Mouse (Mus musculus) CH12.LX (cell line): ENCODE data around the gene Jhy. TPM values are rescaled to one million over a fixed set of nuclear protein-coding genes. Genes with fewer than 3 reads are reported as not detected.

Experiments
- DNase-seq: peaks from one replicate; pipeline ENCODE4 v3.0.0-alpha.2; 2013; ENCODE audit errors: extremely low read depth
- H3K27ac ChIP-seq: 2 replicates; pipeline ENCODE4 v1.5.1; 2012; ENCODE audit warnings: low read depth, mild to moderate bottlenecking, control low read depth, moderate library complexity; ENCODE audit not compliant: insufficient read depth
- H3K27me3 ChIP-seq: replicated peaks from 2 replicates; pipeline ENCODE3; 2012; ENCODE audit warnings: inconsistent platforms
- H3K36me3 ChIP-seq, 2 experiments: replicated peaks in 1 of 2; 2 replicates each; pipeline versions ENCODE3 to v1.6.1; 2012; ENCODE audit warnings: inconsistent platforms in 1 of 2, low read length in 1 of 2, mild to moderate bottlenecking in 1 of 2, mixed read lengths in 1 of 2, moderate library complexity in 1 of 2; ENCODE audit not compliant: control insufficient read depth in 1 of 2, insufficient read depth in 1 of 2
- H3K4me1 ChIP-seq, 2 experiments: 2 replicates each; pipeline ENCODE4 v1.6.1; 2012; ENCODE audit warnings: inconsistent platforms in 1 of 2, moderate library complexity in 1 of 2; ENCODE audit not compliant: insufficient read depth in 2 of 2, control insufficient read depth in 1 of 2
- H3K4me2 ChIP-seq: 2 replicates; pipeline ENCODE4 v1.6.1; 2012; ENCODE audit warnings: low read depth, mild to moderate bottlenecking, control low read depth; ENCODE audit not compliant: poor library complexity, insufficient read depth, severe bottlenecking
- H3K4me3 ChIP-seq, 3 experiments: fragments of 150-350 bp in 1 of 3; sonication (generic) in 1 of 3; replicated peaks in 1 of 3; 2 replicates each; pipeline versions ENCODE3 to v1.5.1; 2011 to 2012; ENCODE audit warnings: low read depth in 2 of 3, low read length in 2 of 3, mild to moderate bottlenecking in 2 of 3, moderate library complexity in 2 of 3, control low read depth in 1 of 3, improper control_type of control experiment in 1 of 3, inconsistent platforms in 1 of 3, mixed read lengths in 1 of 3; ENCODE audit not compliant: poor library complexity in 1 of 3
- H3K79me2 ChIP-seq: replicated peaks from 2 replicates; pipeline ENCODE4 v1.6.1; 2012; ENCODE audit warnings: mild to moderate bottlenecking, moderate library complexity; ENCODE audit not compliant: control insufficient read depth, poor library complexity, insufficient read depth, severe bottlenecking; ENCODE audit errors: extremely low read depth
- H3K9ac ChIP-seq: 2 replicates; pipeline ENCODE4 v1.6.1; 2012; ENCODE audit warnings: low read depth, mild to moderate bottlenecking, control low read depth, moderate library complexity; ENCODE audit not compliant: insufficient read depth
- H3K9me3 ChIP-seq: replicated peaks from 2 replicates; pipeline ENCODE3; 2012; ENCODE audit warnings: low read length, inconsistent platforms, mixed read lengths
- CHD2 ChIP-seq: IDR thresholded peaks from 2 replicates; pipeline ENCODE4 v1.6.1; 2011; ENCODE audit warnings: low read length, improper control_type of control experiment
- EP300 ChIP-seq: IDR thresholded peaks from 2 replicates; pipeline ENCODE4 v1.6.1; 2011; ENCODE audit warnings: low read length, improper control_type of control experiment
- ETS1 ChIP-seq: conservative IDR thresholded peaks from 2 replicates; pipeline ENCODE4 v1.6.1; 2012; ENCODE audit warnings: low read depth, mild to moderate bottlenecking, inconsistent platforms, low read length, improper control_type of control experiment, moderate library complexity
- GABPA ChIP-seq: IDR thresholded peaks from 2 replicates; pipeline ENCODE4 v1.6.1; 2012; ENCODE audit warnings: low read depth, low read length, improper control_type of control experiment, inconsistent platforms; ENCODE audit not compliant: insufficient replicate concordance
- HCFC1 ChIP-seq: IDR thresholded peaks from 2 replicates; pipeline ENCODE4 v1.6.1; 2012; ENCODE audit warnings: low read depth, mild to moderate bottlenecking, inconsistent platforms, low read length, improper control_type of control experiment
- JUN ChIP-seq: IDR thresholded peaks from 2 replicates; pipeline ENCODE4 v1.6.1; 2011; ENCODE audit warnings: low read depth, mild to moderate bottlenecking, low read length, improper control_type of control experiment, moderate library complexity; ENCODE audit not compliant: insufficient read depth
- JUND ChIP-seq: conservative IDR thresholded peaks from 2 replicates; pipeline ENCODE4 v1.6.1; 2011; ENCODE audit warnings: low read depth, low read length, improper control_type of control experiment
- KAT2A ChIP-seq: IDR thresholded peaks from 2 replicates; pipeline ENCODE4 v1.6.1; 2012; ENCODE audit warnings: low read length, improper control_type of control experiment, inconsistent platforms; ENCODE audit not compliant: insufficient replicate concordance
- MAFK ChIP-seq: IDR thresholded peaks from 2 replicates; pipeline ENCODE4 v1.6.1; 2011; ENCODE audit warnings: low read length, improper control_type of control experiment; ENCODE audit not compliant: insufficient replicate concordance
- MAX ChIP-seq: IDR thresholded peaks from 2 replicates; pipeline ENCODE4 v1.6.1; 2011; ENCODE audit warnings: low read length, improper control_type of control experiment
- MEF2A ChIP-seq: IDR thresholded peaks from 2 replicates; pipeline ENCODE4 v1.6.1; 2014; ENCODE audit warnings: low read depth, mild to moderate bottlenecking, inconsistent platforms, low read length, improper control_type of control experiment, borderline replicate concordance
- MYC ChIP-seq: IDR thresholded peaks from 2 replicates; pipeline ENCODE4 v1.6.1; 2011; ENCODE audit warnings: low read depth, mild to moderate bottlenecking, improper control_type of control experiment, low read length
- NELFE ChIP-seq: IDR thresholded peaks from 2 replicates; pipeline ENCODE4 v1.6.1; 2011; ENCODE audit warnings: low read depth, low read length, improper control_type of control experiment
- PAX5 ChIP-seq: IDR thresholded peaks from 2 replicates; pipeline ENCODE4 v1.6.1; 2012; ENCODE audit warnings: low read length, inconsistent platforms, mixed read lengths
- POLR2A ChIP-seq: IDR thresholded peaks from 2 replicates; pipeline ENCODE4 v1.6.1; 2011; ENCODE audit warnings: low read depth, mild to moderate bottlenecking, improper control_type of control experiment, low read length
- POLR2AphosphoS2 ChIP-seq: IDR thresholded peaks from 2 replicates; pipeline ENCODE4 v1.6.1; 2011; ENCODE audit warnings: low read depth, low read length, improper control_type of control experiment
- RAD21 ChIP-seq: IDR thresholded peaks from 2 replicates; pipeline ENCODE4 v1.6.1; 2011; ENCODE audit warnings: low read depth, mild to moderate bottlenecking, low read length, improper control_type of control experiment, moderate library complexity
- SIN3A ChIP-seq: IDR thresholded peaks from 2 replicates; pipeline ENCODE4 v1.6.1; 2012; ENCODE audit warnings: low read length, improper control_type of control experiment, inconsistent platforms
- TBP ChIP-seq: conservative IDR thresholded peaks from 2 replicates; pipeline ENCODE4 v1.6.1; 2011; ENCODE audit warnings: low read depth, low read length, improper control_type of control experiment
- TCF12 ChIP-seq: IDR thresholded peaks from 2 replicates; pipeline ENCODE4 v1.6.1; 2014; ENCODE audit warnings: low read depth, mild to moderate bottlenecking, inconsistent platforms, low read length, improper control_type of control experiment
- USF1 ChIP-seq: IDR thresholded peaks from 2 replicates; pipeline ENCODE4 v1.6.1; 2014; ENCODE audit warnings: low read depth, mild to moderate bottlenecking, inconsistent platforms, low read length, improper control_type of control experiment
- ZC3H11A ChIP-seq: IDR thresholded peaks from 2 replicates; pipeline ENCODE4 v1.6.1; 2012; ENCODE audit warnings: low read depth, mild to moderate bottlenecking, inconsistent platforms, low read length, improper control_type of control experiment
- ZKSCAN1 ChIP-seq: IDR thresholded peaks from 2 replicates; pipeline ENCODE4 v1.6.1; 2012; ENCODE audit warnings: low read depth, inconsistent platforms, low read length, improper control_type of control experiment, borderline replicate concordance
- ZMIZ1 ChIP-seq: IDR thresholded peaks from 2 replicates; pipeline ENCODE4 v1.6.1; 2012; ENCODE audit warnings: low read depth, mild to moderate bottlenecking, inconsistent platforms, low read length, improper control_type of control experiment
- ZNF384 ChIP-seq: IDR thresholded peaks from 2 replicates; pipeline ENCODE4 v1.6.1; 2012; ENCODE audit warnings: low read depth, low read length, improper control_type of control experiment, inconsistent platforms
- dilution Hi-C: fragments of 300-500 bp; cut with MboI; formaldehyde crosslinking; loops from 2 replicates; pipeline ENCODE4 v1.14.3; 2020; ENCODE audit warnings: low sequenced_read_pairs; ENCODE audit not compliant: extremely low pct_unique_long_range_greater_than_20kb, extremely low pct_ligation_motif_present
- in situ Hi-C: fragments of 300-500 bp; cut with MboI; formaldehyde crosslinking; loops from 3 replicates; pipeline ENCODE4 v1.14.3; 2019; ENCODE audit warnings: low sequenced_read_pairs, low pct_ligation_motif_present, low pct_unique_long_range_greater_than_20kb, mixed read lengths
- polyA plus RNA-seq: library from polyadenylated mRNA; unstranded; fragments of >175 nt; gene quantifications from 2 replicates; pipeline ENCODE4 v1.2.1, GENCODE M21; 2012; ENCODE audit warnings: low read depth; ENCODE audit not compliant: insufficient read length
- total RNA-seq, 2 experiments: library from RNA; depleted of rRNA; stranded (reverse); fragments of 300-350 nt in 1 of 2; fragments of >200 nt in 1 of 2; gene quantifications; 2 replicates each; pipeline ENCODE4 v1.2.3; 2012 to 2014

Jhy gene
- total and polyA plus RNA-seq, 3 experiments = not detected

GRCm38 (mm10) chr9:40871369-40872155 is 92.4 kb downstream of the Jhy start:
- no peaks in the 10 kb centered on the region for H3K36me3 ChIP-seq
- H3K9ac ChIP-seq = no peak overlapping the region
- H3K4me2 ChIP-seq = no peak overlapping the region
- no peaks in the 10 kb centered on the region for H3K79me2 ChIP-seq
- no peak overlapping the region for H3K27ac ChIP-seq
- TF ChIP-seq POLR2A = no peak
- no peak for TF ChIP-seq HCFC1
- no peak for TF ChIP-seq JUND
- TF ChIP-seq PAX5 = no peak
- no peak for TF ChIP-seq RAD21
- TF ChIP-seq JUN = no peak
- no peak for TF ChIP-seq MAX
- no peak for TF ChIP-seq MAFK
- no peak for TF ChIP-seq CHD2
- TF ChIP-seq TBP = no peak
- no peak for TF ChIP-seq ZMIZ1
- no peak for TF ChIP-seq SIN3A
- TF ChIP-seq ZNF384 = no peak
- no peak for TF ChIP-seq POLR2AphosphoS2
- no peak for TF ChIP-seq KAT2A
- no peak for DNase-seq
- in situ Hi-C loops (no loop called here), dilution Hi-C loops (no loop called here)
- no peak overlapping the region for H3K4me3 ChIP-seq
- H3K27me3 ChIP-seq = peaks cover 35% of the 10 kb centered on the region
- no peaks in the 10 kb centered on the region for H3K9me3 ChIP-seq
- H3K4me1 ChIP-seq = no peaks in the 10 kb centered on the region

DNA sequence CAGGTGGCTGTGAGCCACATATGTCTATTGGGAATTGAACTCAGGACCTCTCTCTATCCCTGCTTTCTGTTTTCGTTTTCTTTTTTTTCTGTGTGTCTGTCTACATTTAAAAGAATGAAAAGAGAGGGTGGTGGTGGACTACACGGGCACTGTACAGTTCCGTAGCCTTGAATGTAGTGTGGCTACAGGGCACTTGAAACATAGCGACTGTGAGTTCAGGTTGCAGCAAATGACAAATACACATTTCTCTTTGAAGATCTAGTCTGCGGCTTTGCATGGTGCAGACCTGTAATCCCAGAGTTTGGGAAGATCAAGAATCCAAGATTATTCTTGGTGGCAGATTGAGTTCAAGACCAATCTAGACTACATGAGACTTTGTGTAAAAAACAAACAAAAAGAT is 93.6 kb downstream of the Jhy start:
- dilution Hi-C loops = no loop called here
- no peak for DNase-seq
- H3K79me2 ChIP-seq = no peaks in the 10 kb centered on the region
- TF ChIP-seq MAX (no peak), KAT2A (no peak), ZC3H11A (no peak), GABPA (no peak), MAFK (no peak), POLR2A (no peak), POLR2AphosphoS2 (no peak), USF1 (no peak), EP300 (no peak), ETS1 (no peak), MYC (no peak), NELFE (no peak), ZKSCAN1 (no peak), TCF12 (no peak), MEF2A (no peak)
- TF ChIP-seq, all 38 proteins: peak for 0
- no peaks in the 10 kb centered on the region for H3K36me3 ChIP-seq
- no peak overlapping the region for H3K4me3 ChIP-seq
- H3K9me3 ChIP-seq = no peaks in the 10 kb centered on the region
- H3K4me2 ChIP-seq = no peak overlapping the region
- peaks cover 24% of the 10 kb centered on the region for H3K27me3 ChIP-seq
- no peak overlapping the region for H3K27ac ChIP-seq
- no peaks in the 10 kb centered on the region for H3K4me1 ChIP-seq
- in situ Hi-C loops = no loop called here
- no peak overlapping the region for H3K9ac ChIP-seq
